Mouse (Mus musculus): ENCODE results near the gene Poll.

Poll gene

GRCm38 (mm10) chr19:45535929-45536328 is 24.4 kb downstream of the Poll start:
- no peak for DNase-seq (ENCODE audit: low spot score in 2 of 2)

GRCm38 (mm10) chr19:45535214-45535735 is 25.1 kb downstream of the Poll start:
- no peak for DNase-seq (ENCODE audit: low spot score in 2 of 2)

GRCm38 (mm10) chr19:45533617-45534016 is 26.7 kb downstream of the Poll start:
- no peak for DNase-seq (ENCODE audit: low spot score in 2 of 2)

- no peak for DNase-seq (ENCODE audit: low spot score in 2 of 2)
These were observed 28.8 kb downstream of the Poll start for GRCm38 (mm10) chr19:45531554-45531953.

- DNase-seq (ENCODE audit: low spot score in 2 of 2) = no peak
These were observed 29.9 kb downstream of the Poll start for GRCm38 (mm10) chr19:45530200-45530995.

- no peak for DNase-seq (ENCODE audit: low spot score in 2 of 2)
These were observed 31.0 kb downstream of the Poll start for GRCm38 (mm10) chr19:45529294-45529693.

GRCm38 (mm10) chr19:45527931-45528534 is 32.3 kb downstream of the Poll start:
- no peak for DNase-seq (ENCODE audit: low spot score in 2 of 2)

GRCm38 (mm10) chr19:45527382-45527781 is 32.9 kb downstream of the Poll start:
- DNase-seq (ENCODE audit: low spot score in 2 of 2) = no peak

GRCm38 (mm10) chr19:45516264-45516663 is 44.1 kb downstream of the Poll start:
- DNase-seq (ENCODE audit: low spot score in 2 of 2) = no peak

GRCm38 (mm10) chr19:45515341-45515740 is 45.0 kb downstream of the Poll start:
- DNase-seq (ENCODE audit: low spot score in 2 of 2) = no peak

- no peak for DNase-seq (ENCODE audit: low spot score in 2 of 2)
These were observed 48.9 kb downstream of the Poll start for GRCm38 (mm10) chr19:45511406-45511805.

GRCm38 (mm10) chr19:45510680-45511079 is 49.7 kb downstream of the Poll start:
- no peak for DNase-seq (ENCODE audit: low spot score in 2 of 2)

GRCm38 (mm10) chr19:45507531-45507930 is 52.8 kb downstream of the Poll start:
- DNase-seq (ENCODE audit: low spot score in 2 of 2) = no peak

- no peak for DNase-seq (ENCODE audit: low spot score in 2 of 2)
These were observed 54.9 kb downstream of the Poll start for GRCm38 (mm10) chr19:45505446-45505845.
